Mouse (Mus musculus) gastrocnemius, adult 2 months (tissue): Measurements from ENCODE around the gene Btbd2. TPM values are rescaled to one million over a fixed set of nuclear protein-coding genes. Genes with fewer than 3 reads are reported as not detected.

Source experiments
- DNase-seq: peaks from one replicate; pipeline ENCODE4 v3.0.0; 2022
- H3K27ac ChIP-seq: fragments of 200-600 bp; 2 replicates; pipeline ENCODE4 v1.8.1; 2022; ENCODE audit warnings: mild to moderate bottlenecking
- H3K4me3 ChIP-seq: fragments of 200-600 bp; 2 replicates; pipeline ENCODE4 v1.8.1; 2022; ENCODE audit warnings: mild to moderate bottlenecking, moderate library complexity
- CTCF ChIP-seq: fragments of 200-600 bp; IDR thresholded peaks from 2 replicates; pipeline ENCODE4 v1.8.1; 2022; ENCODE audit warnings: antibody characterized with exemption, mild to moderate bottlenecking, moderate library complexity
- intact Hi-C: fragments of 180-260 bp; cut with DNase I; formaldehyde crosslinking; loops from one replicate; pipeline ENCODE4 v1.15.1; 2025
- long read RNA-seq, 2 experiments: library from polyadenylated mRNA; stranded (forward); transcript quantifications; one replicate each; pipeline ENCODE4 v2.0.0; 2021
- total RNA-seq, 2 experiments: library from RNA; stranded (reverse); gene quantifications; 2 replicates each; pipeline ENCODE4 v1.2.3; 2021

Btbd2 gene
- 10 to 100 TPM; 34.7 to 40.0 TPM for total RNA-seq
- long read RNA-seq, experiment 1, transcript Btbd2-202 (9 exons, 2,449 nt), result major isoform, 105 of 151 reads
- long read RNA-seq, experiment 1, partial matches to known transcripts, result 2 of 151 reads
- long read RNA-seq, experiment 1, other reads (novel, unspliced or antisense), result 44 of 151 reads
- long read RNA-seq, experiment 2, transcript Btbd2-202 (9 exons, 2,449 nt), result major isoform, 89 of 126 reads
- long read RNA-seq, experiment 2, partial matches to known transcripts, result 0 of 126 reads
- long read RNA-seq, experiment 2, other reads (novel, unspliced or antisense), result 37 of 126 reads

GRCm38 (mm10) chr10:80656863-80657623 is at the start of gene Btbd2:
Gene Btbd2 (minus strand): TSS chr10:80657071.
- no peak for DNase-seq
- Histone ChIP-seq H3K4me3 (peak within 1 kb of the TSS; percentile 93), H3K27ac (peak within 1 kb of the TSS; percentile 91)
- no peak for TF ChIP-seq CTCF
- intact Hi-C loops, result no loop called here

- Histone ChIP-seq H3K4me3 (no peak overlapping the region), H3K27ac (no peak overlapping the region)
- no peak for TF ChIP-seq CTCF
- intact Hi-C loops, result loop anchor here (10.0 kb wide), 1 partner anchor 301 kb away; the partner anchor contains the start of gene Uqcr11
- no peak for DNase-seq
Measured at GRCm38 (mm10) chr10:80705479-80705878, 48.6 kb upstream of the Btbd2 start.

GRCm38 (mm10) chr10:80705033-80705432 is 48.2 kb upstream of the Btbd2 start:
- no peak for DNase-seq
- Histone ChIP-seq H3K27ac (0 out of 2 replicates have a peak overlapping the region, but pooled peaks have one; percentile 20), H3K4me3 (no peak overlapping the region)
- intact Hi-C loops, result loop anchor here (10.0 kb wide), 1 partner anchor 300 kb away; the partner anchor contains the start of gene Uqcr11
- no peak for TF ChIP-seq CTCF

- Histone ChIP-seq H3K4me3 (no peak overlapping the region), H3K27ac (0 out of 2 replicates have a peak overlapping the region, but pooled peaks have one; percentile 20)
- no peak for DNase-seq
- no peak for TF ChIP-seq CTCF
- intact Hi-C loops, result loop anchor here (10.0 kb wide), 1 partner anchor 300 kb away; the partner anchor contains the start of gene Uqcr11
Measured at GRCm38 (mm10) chr10:80704418-80704817, 47.5 kb upstream of the Btbd2 start.

- no peak for DNase-seq
- H3K27ac ChIP-seq, result peak overlapping the region; percentile 94
- TF ChIP-seq CTCF, result no peak
- peak overlapping the region; percentile 85 for H3K4me3 ChIP-seq
- intact Hi-C loops, result loop anchor here (10.0 kb wide), 1 partner anchor 299 kb away; the partner anchor contains the start of gene Uqcr11
Measured at GRCm38 (mm10) chr10:80703643-80704042, 46.8 kb upstream of the Btbd2 start.

- peak; percentile 98 for DNase-seq
- TF ChIP-seq CTCF, result no peak
- intact Hi-C loops, result loop anchor here (10.0 kb wide), 1 partner anchor 298 kb away; the partner anchor contains the start of gene Uqcr11
- Histone ChIP-seq H3K4me3 (peak overlapping the region; percentile 85), H3K27ac (peak overlapping the region; percentile 94)
Measured at GRCm38 (mm10) chr10:80702536-80703390, 45.9 kb upstream of the Btbd2 start.

- Histone ChIP-seq H3K4me3 (peak within 1 kb of the TSS; percentile 85), H3K27ac (peak within 1 kb of the TSS; percentile 94)
- DNase-seq, result peak; percentile 100
- intact Hi-C loops, result loop anchor here (2.0 to 10.0 kb wide), 2 partner anchors 21 to 297 kb away; partner anchors contain the start of gene Uqcr11
- TF ChIP-seq CTCF, result no peak
Measured at GRCm38 (mm10) chr10:80701721-80702535, 45.1 kb upstream of the Btbd2 start, which contains the start of the genes Mob3a and Izumo4. Gene Mob3a (minus strand): TSS chr10:80701977. Gene Izumo4 (plus strand): TSS chr10:80702184.

GRCm38 (mm10) chr10:80700732-80701131 is 43.9 kb upstream of the Btbd2 start:
- no peak for DNase-seq
- intact Hi-C loops, result loop anchor here (2.0 to 10.0 kb wide), 2 partner anchors 20 to 296 kb away; partner anchors contain the start of gene Uqcr11
- Histone ChIP-seq H3K4me3 (peak overlapping the region; percentile 85), H3K27ac (peak overlapping the region; percentile 94)
- TF ChIP-seq CTCF, result no peak

GRCm38 (mm10) chr10:80700038-80700504 is 43.2 kb upstream of the Btbd2 start:
- intact Hi-C loops, result loop anchor here (2.0 to 10.0 kb wide), 2 partner anchors 19 to 295 kb away; partner anchors contain the start of gene Uqcr11
- H3K27ac ChIP-seq, result 0 out of 2 replicates have a peak overlapping the region, but pooled peaks have one; percentile 94
- no peak for TF ChIP-seq CTCF
- H3K4me3 ChIP-seq, result peak overlapping the region; percentile 85
- DNase-seq, result no peak

GRCm38 (mm10) chr10:80698605-80699004 is 41.7 kb upstream of the Btbd2 start:
- no peak overlapping the region for H3K27ac ChIP-seq
- intact Hi-C loops, result no loop called here
- no peak for TF ChIP-seq CTCF
- H3K4me3 ChIP-seq, result no peak overlapping the region
- DNase-seq, result no peak

GRCm38 (mm10) chr10:80697812-80698211 is 40.9 kb upstream of the Btbd2 start:
- intact Hi-C loops, result no loop called here
- no peak overlapping the region; the same call in 1 of the 2 replicates for H3K27ac ChIP-seq
- DNase-seq, result no peak
- no peak overlapping the region for H3K4me3 ChIP-seq
- no peak for TF ChIP-seq CTCF
